In the genomic region with DNA sequence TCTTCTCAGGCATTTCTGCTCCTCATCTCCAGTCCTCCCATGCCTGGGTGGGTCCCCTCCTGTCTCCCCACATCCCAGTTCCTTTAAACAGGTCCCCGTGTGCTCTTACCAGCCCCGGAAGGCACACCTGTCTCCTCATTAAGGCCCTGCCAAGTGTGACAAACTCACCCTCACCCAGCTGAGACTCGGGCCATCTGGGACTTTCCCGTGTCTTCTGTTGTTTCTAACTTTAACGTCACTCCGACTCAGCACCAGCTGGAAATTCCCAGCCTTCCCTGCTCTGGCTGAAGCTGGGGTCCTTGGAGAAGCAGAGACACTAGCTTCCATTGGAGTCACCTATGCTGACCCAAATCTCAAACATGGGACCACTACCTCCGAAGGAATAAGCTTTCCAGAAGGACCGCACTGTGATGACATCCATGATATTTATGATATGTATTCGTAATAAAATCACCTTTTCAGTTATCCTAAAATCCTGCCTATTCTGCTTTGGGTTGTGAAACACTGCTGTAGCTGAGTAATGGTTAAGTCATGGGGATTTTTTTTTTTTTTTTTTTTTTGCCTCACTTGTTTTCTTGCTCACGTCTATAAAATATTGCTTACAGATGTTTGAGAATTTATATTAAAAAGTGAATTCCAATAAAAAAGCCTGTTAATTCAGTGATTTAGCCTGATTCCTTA, we compare ENCODE assay signal across 10 mouse cellular contexts.
DNase-seq lines count a peak whose midpoint lies in the region; ATAC-seq lines count a peak whose summit lies in the region.
"Had no signal": no experiment of that assay in that cellular context is flagged by ENCODE, and none has a peak within 500 bp of the region (broad histone marks: within the 10 kb centered on the region; RNA-seq: fewer than 3 reads in every experiment).

No protein-coding gene starts in this region.

- peaks cover 57% of the 10 kb centered on the region for H3K4me1 ChIP-seq in lung, embryonic 16.5 days (replicated peaks; ENCODE audit: control insufficient read depth, insufficient read depth, low read length)
- peaks cover 80% of the 10 kb centered on the region for H3K4me1 ChIP-seq in heart, embryonic 13.5 days
- H3K4me1 ChIP-seq in stomach, embryonic 14.5 days (ENCODE audit: control insufficient read depth, insufficient read depth, low read length) = peaks cover 80% of the 10 kb centered on the region

- ATAC-seq in lung, embryonic 16.5 days (ENCODE audit: low read depth) = no peak
- no peak for ATAC-seq in heart, embryonic 13.5 days (ENCODE audit: extremely low read depth, insufficient number of reproducible peaks, low FRiP score, low TSS enrichment)
- ATAC-seq in stomach, embryonic 14.5 days (ENCODE audit: insufficient number of reproducible peaks, insufficient read depth, low FRiP score, low read depth) = no peak
- ATAC-seq: hindbrain, embryonic 16.5 days; midbrain, embryonic 13.5 days had no signal

- no peak overlapping the region for H3K4me2 ChIP-seq in lung, embryonic 16.5 days (ENCODE audit: low read depth, low read length)
- peak overlapping the region; percentile 18; the same call in 1 of the 2 replicates for H3K4me2 ChIP-seq in heart, embryonic 13.5 days
- no peak overlapping the region for H3K4me2 ChIP-seq in stomach, embryonic 14.5 days (replicated peaks; ENCODE audit: low read depth, low read length)
- H3K4me2 ChIP-seq: midbrain, embryonic 13.5 days had no signal

- peak; percentile 16 for DNase-seq in adrenal gland, postnatal 25 days
- DNase-seq in adrenal gland, adult 18-20 months (ENCODE audit: low spot score in 2 of 2) = no peak
- no peak for DNase-seq in lung, postnatal 4 days
- no peak for DNase-seq in frontal cortex, postnatal 25 days (ENCODE audit: low spot score in 2 of 2)
- no peak for DNase-seq in frontal cortex, postnatal 36 days (ENCODE audit: low spot score in 2 of 2)

- H3K9ac ChIP-seq in lung, embryonic 16.5 days (ENCODE audit: low read length) = 0 out of 2 replicates have a peak overlapping the region, but pooled peaks have one; percentile 29
- H3K9ac ChIP-seq in heart, embryonic 13.5 days = peak overlapping the region; percentile 24; the same call in 1 of the 2 replicates
- H3K9ac ChIP-seq in stomach, embryonic 14.5 days (replicated peaks; ENCODE audit: low read depth, low read length) = no peak overlapping the region
- H3K9ac ChIP-seq: midbrain, embryonic 13.5 days had no signal

- H3K9me3 ChIP-seq in lung, embryonic 16.5 days (ENCODE audit: control insufficient read depth, low read length) = no peaks in the 10 kb centered on the region
- no peaks in the 10 kb centered on the region for H3K9me3 ChIP-seq in heart, embryonic 13.5 days
- H3K9me3 ChIP-seq in stomach, embryonic 14.5 days (ENCODE audit: control insufficient read depth, low read depth, low read length) = no peaks in the 10 kb centered on the region
- H3K9me3 ChIP-seq: midbrain, embryonic 13.5 days had no signal

- H3K36me3 ChIP-seq in lung, embryonic 16.5 days (ENCODE audit: control insufficient read depth, insufficient read depth, low read length) = no peaks in the 10 kb centered on the region
- no peaks in the 10 kb centered on the region for H3K36me3 ChIP-seq in heart, embryonic 13.5 days
- H3K36me3 ChIP-seq in stomach, embryonic 14.5 days (ENCODE audit: control insufficient read depth, insufficient read depth, low read length) = no peaks in the 10 kb centered on the region
- H3K36me3 ChIP-seq: midbrain, embryonic 13.5 days had no signal

- H3K27ac ChIP-seq in lung, embryonic 16.5 days (ENCODE audit: low read length) = peak overlapping the region; percentile 45; the same call in 1 of the 2 replicates
- H3K27ac ChIP-seq in heart, embryonic 13.5 days (replicated peaks) = 0 out of 2 replicates have a peak overlapping the region, but pooled peaks have one; percentile 46
- H3K27ac ChIP-seq in stomach, embryonic 14.5 days (ENCODE audit: low read length) = peak overlapping the region; percentile 99
- H3K27ac ChIP-seq: midbrain, embryonic 13.5 days had no signal

- no peak overlapping the region for H3K4me3 ChIP-seq in lung, embryonic 16.5 days (ENCODE audit: low read length)
- no peak overlapping the region for H3K4me3 ChIP-seq in heart, embryonic 13.5 days
- H3K4me3 ChIP-seq in stomach, embryonic 14.5 days (ENCODE audit: low read depth, low read length) = no peak overlapping the region
- H3K4me3 ChIP-seq: midbrain, embryonic 13.5 days had no signal

- H3K27me3 ChIP-seq in lung, embryonic 16.5 days (ENCODE audit: control insufficient read depth, insufficient read depth, low read depth, low read length) = no peaks in the 10 kb centered on the region
- no peaks in the 10 kb centered on the region for H3K27me3 ChIP-seq in heart, embryonic 13.5 days (replicated peaks)
- H3K27me3 ChIP-seq in stomach, embryonic 14.5 days (ENCODE audit: control insufficient read depth, insufficient read depth, low read length) = no peaks in the 10 kb centered on the region

- WGBS in lung, embryonic 16.5 days = 23% methylated on average over 10 of the region's 10 CpGs
- whole genome bisulfite sequencing in heart, embryonic 13.5 days = 39% methylated on average over 10 of the region's 10 CpGs
- 12% methylated on average over 10 of the region's 10 CpGs for WGBS in stomach, embryonic 14.5 days

Comparison
In these comparisons a context has a peak if more than half of its experiments do, and no peak if none do; other contexts are left out.
1. H3K27ac ChIP-seq: peak in every context shown above with its lines; median percentile 99 in stomach, embryonic 14.5 days; 46 in heart, embryonic 13.5 days; 45 in lung, embryonic 16.5 days.